Mouse (Mus musculus) liver, adult 2 months (tissue): ENCODE data around the gene Cdh1.

Source experiments
- CTCF ChIP-seq: fragments of 200-500 bp; IDR thresholded peaks from 2 replicates; pipeline ENCODE4 v1.5.1; 2011; ENCODE audit warnings: low read depth, low read length, control low read depth
- POLR2A ChIP-seq: fragments of 200-500 bp; IDR thresholded peaks from 2 replicates; pipeline ENCODE4 v1.6.1; 2011; ENCODE audit warnings: low read length, control low read depth; ENCODE audit not compliant: insufficient read depth; ENCODE audit errors: extremely low read depth

GRCm38 (mm10) chr8:106632650-106633049, 29.5 kb downstream of the Cdh1 start:
- TF ChIP-seq CTCF (no peak), POLR2A (no peak)
